Mouse (Mus musculus): Measurements from ENCODE around the gene Ints5. TPM values are rescaled to one million over a fixed set of nuclear protein-coding genes. Genes with fewer than 3 reads are reported as not detected.

The Ints5 gene
- polyA plus RNA-seq, 1 experiment from 2014 or later: 31.1 TPM

DNA sequence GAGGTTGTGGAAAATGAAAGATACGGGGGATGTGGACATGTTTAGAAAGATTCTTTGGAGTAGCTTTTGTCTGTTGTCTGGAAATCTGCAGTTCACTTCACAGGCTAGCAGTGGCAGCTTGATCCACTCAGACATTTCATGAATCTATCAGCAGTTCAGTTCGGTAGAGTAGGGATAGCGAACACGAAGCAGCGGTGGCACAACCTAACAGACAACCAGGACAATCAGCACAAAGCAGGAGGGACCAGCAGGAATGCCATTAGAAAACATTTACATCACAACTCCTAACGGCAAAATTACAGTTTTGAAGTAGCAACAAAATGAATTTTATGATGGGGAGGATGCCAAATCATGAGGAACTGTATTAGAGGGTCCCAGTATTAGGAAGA, 26.9 kb downstream of the Ints5 start:
- peaks cover 10% of the 10 kb centered on the region; the same call in 1 of the 2 replicates for H3K4me1 ChIP-seq (ENCODE audit: control insufficient read depth, insufficient read depth, low read length)
- no peaks in the 10 kb centered on the region for H3K27me3 ChIP-seq (ENCODE audit: control insufficient read depth, insufficient read depth, low read length)
- H3K9ac ChIP-seq (replicated peaks; ENCODE audit: low read length): peak overlapping the region; percentile 80; the same call in 1 of the 2 replicates
- 73% methylated on average over 6 of the region's 6 CpGs for WGBS
- no peaks in the 10 kb centered on the region for H3K9me3 ChIP-seq (ENCODE audit: control insufficient read depth, low read length)
- H3K4me3 ChIP-seq (replicated peaks; ENCODE audit: low read depth, low read length): peak overlapping the region; percentile 83
- peak overlapping the region; percentile 85 for H3K27ac ChIP-seq (replicated peaks; ENCODE audit: low read depth, low read length)
- peak overlapping the region; percentile 62 for H3K4me2 ChIP-seq (ENCODE audit: low read length)
- no peak for ATAC-seq (ENCODE audit: low FRiP score, low TSS enrichment)
- H3K36me3 ChIP-seq (ENCODE audit: control insufficient read depth, insufficient read depth, low read length): peaks cover 32% of the 10 kb centered on the region
- no peak for DNase-seq

DNA sequence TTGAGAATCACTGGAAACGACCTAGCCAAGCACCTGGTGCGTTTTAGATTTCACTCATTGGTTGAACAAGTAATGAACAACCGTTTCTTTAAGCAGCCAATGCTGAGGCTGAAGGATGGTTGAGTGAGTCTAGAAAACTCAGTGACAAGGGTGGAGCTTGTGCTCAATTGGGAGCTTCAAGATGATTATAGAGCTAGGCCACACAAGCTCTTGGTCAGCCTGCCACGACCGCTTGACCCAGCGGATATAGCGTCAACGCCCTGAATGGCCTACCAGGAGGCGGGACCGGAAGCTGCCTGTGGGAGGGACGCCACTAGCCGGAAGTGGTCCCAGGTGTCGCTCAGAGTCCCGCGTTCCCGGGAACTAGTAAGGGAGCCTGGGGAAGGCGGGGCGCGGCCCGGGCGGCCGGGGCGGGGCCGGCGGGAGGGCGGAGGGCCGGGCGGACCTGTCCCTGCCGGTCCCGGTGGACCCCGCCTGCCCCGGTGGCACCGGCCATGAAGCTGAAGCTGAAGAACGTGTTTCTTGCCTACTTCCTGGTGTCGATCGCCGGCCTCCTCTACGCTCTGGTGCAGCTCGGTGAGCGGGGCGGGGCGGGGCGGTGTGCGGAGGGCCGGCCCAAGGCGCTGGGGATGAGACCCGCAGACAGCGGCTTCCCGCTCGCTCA, 27.4 kb downstream of the Ints5 start, which contains the start of gene B3gat3:
TSS of gene B3gat3 (plus strand) at position 302 of the 664 bp plus-strand sequence.
- Histone ChIP-seq H3K27me3 (ENCODE audit: control insufficient read depth, insufficient read depth, low read length) (no peaks in the 10 kb centered on the region), H3K4me1 (ENCODE audit: control insufficient read depth, insufficient read depth, low read length) (peaks cover 10% of the 10 kb centered on the region; the same call in 1 of the 2 replicates), H3K36me3 (ENCODE audit: control insufficient read depth, insufficient read depth, low read length) (peaks cover 29% of the 10 kb centered on the region), H3K4me2 (ENCODE audit: low read length) (peak within 1 kb of the TSS; percentile 62), H3K4me3 (replicated peaks; ENCODE audit: low read depth, low read length) (peak within 1 kb of the TSS; percentile 83), H3K9me3 (ENCODE audit: control insufficient read depth, low read length) (no peaks in the 10 kb centered on the region), H3K27ac (replicated peaks; ENCODE audit: low read depth, low read length) (peak within 1 kb of the TSS; percentile 85), H3K9ac (replicated peaks; ENCODE audit: low read length) (peak within 1 kb of the TSS; percentile 80)
- 2% methylated on average over 50 of the region's 50 CpGs for WGBS
- peak; percentile 96 for ATAC-seq (ENCODE audit: low FRiP score, low TSS enrichment)
- DNase-seq: peak; percentile 95

DNA sequence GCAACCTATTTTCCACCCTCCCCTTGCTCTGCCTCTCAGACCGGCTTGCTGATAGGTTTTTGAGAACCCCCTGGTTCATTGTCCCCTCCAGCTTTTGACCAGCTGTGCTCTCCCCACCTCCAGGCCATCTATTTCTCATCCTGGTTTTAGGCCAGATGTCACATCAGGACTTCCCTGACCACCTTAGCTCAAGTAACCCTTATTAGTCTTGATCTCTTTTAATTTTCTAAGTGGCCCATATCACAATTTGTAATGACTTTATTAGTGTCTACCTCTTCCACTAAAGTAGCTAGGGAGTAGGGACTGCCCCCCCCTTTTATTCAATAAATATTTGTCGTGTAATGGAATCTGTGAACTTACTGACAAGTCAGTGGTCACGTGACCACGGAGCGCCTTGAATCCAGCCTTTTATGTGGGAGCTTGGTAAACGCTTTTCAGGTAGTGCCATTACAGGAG, 28.1 kb downstream of the Ints5 start:
- Histone ChIP-seq H3K9ac (replicated peaks; ENCODE audit: low read length) (peak overlapping the region; percentile 80), H3K27ac (replicated peaks; ENCODE audit: low read depth, low read length) (peak overlapping the region; percentile 85), H3K9me3 (ENCODE audit: control insufficient read depth, low read length) (no peaks in the 10 kb centered on the region), H3K36me3 (ENCODE audit: control insufficient read depth, insufficient read depth, low read length) (peaks cover 29% of the 10 kb centered on the region), H3K4me1 (ENCODE audit: control insufficient read depth, insufficient read depth, low read length) (peaks cover 10% of the 10 kb centered on the region; the same call in 1 of the 2 replicates), H3K4me2 (ENCODE audit: low read length) (peak overlapping the region; percentile 62), H3K4me3 (replicated peaks; ENCODE audit: low read depth, low read length) (peak overlapping the region; percentile 83), H3K27me3 (ENCODE audit: control insufficient read depth, insufficient read depth, low read length) (no peaks in the 10 kb centered on the region)
- ATAC-seq (ENCODE audit: low FRiP score, low TSS enrichment) (no peak; the same call in 1 of the 2 replicates), DNase-seq (peak; percentile 74)
- WGBS: 2% methylated on average over 6 of the region's 6 CpGs

DNA sequence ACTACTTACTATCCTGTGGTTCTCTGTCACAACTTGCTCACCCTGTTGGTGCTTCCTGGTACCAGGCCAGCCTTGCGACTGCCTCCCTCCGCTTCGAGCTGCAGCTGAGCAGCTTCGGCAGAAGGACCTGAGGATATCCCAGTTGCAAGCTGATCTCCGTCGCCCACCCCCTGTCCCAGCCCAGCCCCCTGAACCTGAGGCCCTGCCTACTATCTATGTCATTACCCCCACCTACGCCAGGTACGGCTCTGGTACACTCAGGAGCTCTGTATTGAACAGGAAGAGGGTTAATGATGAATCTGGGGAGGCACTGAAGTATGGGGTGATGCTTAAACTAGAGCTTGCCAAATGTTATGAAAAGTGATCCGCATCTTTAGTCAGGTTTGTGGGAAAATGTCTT, 28.9 kb downstream of the Ints5 start:
- Histone ChIP-seq H3K36me3 (ENCODE audit: control insufficient read depth, insufficient read depth, low read length) (peaks cover 29% of the 10 kb centered on the region), H3K4me3 (replicated peaks; ENCODE audit: low read depth, low read length) (peak overlapping the region; percentile 83; the same call in 1 of the 2 replicates), H3K4me2 (ENCODE audit: low read length) (peak overlapping the region; percentile 62), H3K4me1 (ENCODE audit: control insufficient read depth, insufficient read depth, low read length) (peaks cover 10% of the 10 kb centered on the region; the same call in 1 of the 2 replicates), H3K9ac (replicated peaks; ENCODE audit: low read length) (no peak overlapping the region), H3K9me3 (ENCODE audit: control insufficient read depth, low read length) (no peaks in the 10 kb centered on the region), H3K27me3 (ENCODE audit: control insufficient read depth, insufficient read depth, low read length) (no peaks in the 10 kb centered on the region), H3K27ac (replicated peaks; ENCODE audit: low read depth, low read length) (no peak overlapping the region)
- ATAC-seq (ENCODE audit: low FRiP score, low TSS enrichment) (no peak), DNase-seq (no peak)
- WGBS: 87% methylated on average over 9 of the region's 9 CpGs

DNA sequence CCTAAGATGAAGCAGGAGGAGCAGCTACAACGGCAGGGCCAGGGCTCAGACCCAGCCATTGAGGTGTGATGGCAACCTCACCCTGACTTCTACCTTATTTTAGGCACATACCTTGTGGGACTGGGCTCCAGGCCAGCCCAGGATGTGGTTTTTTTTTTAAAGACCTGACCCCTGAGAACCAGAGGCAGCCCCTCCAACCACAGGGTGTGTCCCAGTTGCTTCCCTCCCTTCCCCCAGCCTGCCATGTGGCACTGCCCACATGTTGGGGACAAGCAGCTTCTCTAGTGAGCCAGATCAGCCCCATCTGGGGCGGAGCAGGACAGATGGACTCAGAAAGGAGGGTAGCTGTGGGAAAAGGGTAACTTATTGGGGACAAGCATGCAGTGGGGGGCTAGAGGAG, 34.0 kb downstream of the Ints5 start:
- Histone ChIP-seq H3K4me2 (ENCODE audit: low read length) (no peak overlapping the region), H3K27ac (replicated peaks; ENCODE audit: low read depth, low read length) (no peak overlapping the region), H3K9ac (replicated peaks; ENCODE audit: low read length) (no peak overlapping the region), H3K27me3 (ENCODE audit: control insufficient read depth, insufficient read depth, low read length) (no peaks in the 10 kb centered on the region), H3K9me3 (ENCODE audit: control insufficient read depth, low read length) (no peaks in the 10 kb centered on the region), H3K36me3 (ENCODE audit: control insufficient read depth, insufficient read depth, low read length) (peaks cover 32% of the 10 kb centered on the region), H3K4me1 (ENCODE audit: control insufficient read depth, insufficient read depth, low read length) (peaks cover 11% of the 10 kb centered on the region), H3K4me3 (replicated peaks; ENCODE audit: low read depth, low read length) (no peak overlapping the region)
- no peak for ATAC-seq (ENCODE audit: low FRiP score, low TSS enrichment)
- DNase-seq: no peak
- 95% methylated on average over 2 of the region's 2 CpGs for WGBS

DNA sequence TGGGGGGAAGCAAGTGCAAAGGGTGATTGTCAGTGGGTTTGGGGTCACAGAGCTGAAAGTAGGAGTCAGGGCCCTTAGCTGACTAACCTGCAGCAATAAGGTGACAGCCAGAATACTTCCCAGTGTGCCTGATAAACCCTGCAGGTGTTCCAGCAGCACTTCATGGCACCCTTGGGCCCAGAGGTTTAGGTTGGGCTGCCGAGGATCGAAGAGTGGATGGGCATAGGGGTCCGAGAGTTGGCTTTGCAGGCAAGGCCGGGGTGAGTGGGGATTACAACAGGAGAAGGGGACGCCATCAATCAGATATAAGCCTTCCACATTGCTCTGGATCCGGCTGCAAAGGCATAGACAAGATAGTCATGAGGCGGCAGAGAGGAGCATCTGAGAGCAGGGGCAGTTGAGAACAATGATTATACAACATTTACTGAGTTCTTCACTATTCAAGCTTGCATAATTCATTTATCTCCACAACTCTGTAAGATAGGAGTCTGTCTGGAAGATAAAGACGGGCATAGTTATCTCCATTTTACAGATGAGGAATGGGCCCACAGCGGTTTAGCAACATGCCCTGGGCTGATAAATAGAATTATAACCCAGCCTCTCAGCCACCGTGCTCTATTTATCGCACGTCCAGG, 35.2 kb downstream of the Ints5 start:
- ATAC-seq (ENCODE audit: low FRiP score, low TSS enrichment) (no peak), DNase-seq (no peak)
- Histone ChIP-seq H3K4me2 (ENCODE audit: low read length) (no peak overlapping the region), H3K9me3 (ENCODE audit: control insufficient read depth, low read length) (no peaks in the 10 kb centered on the region), H3K4me1 (ENCODE audit: control insufficient read depth, insufficient read depth, low read length) (peaks cover 11% of the 10 kb centered on the region), H3K27ac (replicated peaks; ENCODE audit: low read depth, low read length) (no peak overlapping the region), H3K4me3 (replicated peaks; ENCODE audit: low read depth, low read length) (no peak overlapping the region), H3K9ac (replicated peaks; ENCODE audit: low read length) (no peak overlapping the region), H3K36me3 (ENCODE audit: control insufficient read depth, insufficient read depth, low read length) (peaks cover 32% of the 10 kb centered on the region), H3K27me3 (ENCODE audit: control insufficient read depth, insufficient read depth, low read length) (no peaks in the 10 kb centered on the region)
- WGBS: 87% methylated on average over 12 of the region's 12 CpGs

DNA sequence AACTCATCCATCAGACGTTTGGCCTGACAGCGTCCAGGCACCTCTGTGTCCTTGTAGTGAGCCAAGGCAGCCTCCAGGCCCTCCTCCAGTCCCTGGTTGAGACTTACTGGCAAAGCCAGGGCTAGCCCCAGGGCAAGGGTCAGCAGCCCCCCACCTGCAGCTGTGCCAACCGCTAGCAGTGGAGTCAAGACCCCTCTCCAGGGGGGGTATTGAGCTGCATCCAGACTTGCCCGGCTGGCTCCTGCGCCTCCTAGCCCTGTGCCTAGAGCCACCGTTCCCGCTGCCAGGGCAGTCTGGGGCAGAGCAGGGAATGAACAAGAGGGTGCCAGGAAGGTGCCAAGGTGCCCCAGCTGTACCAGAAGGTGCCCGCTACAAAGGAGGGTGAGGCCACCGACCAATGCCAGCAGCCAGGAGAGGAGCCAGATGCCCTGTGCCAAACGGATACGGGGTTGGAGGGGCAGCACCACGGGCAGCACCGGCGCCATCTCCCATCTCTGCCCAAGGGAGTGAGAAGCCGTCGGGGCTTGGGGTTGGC, 36.0 kb downstream of the Ints5 start:
- Histone ChIP-seq H3K27me3 (ENCODE audit: control insufficient read depth, insufficient read depth, low read length) (no peaks in the 10 kb centered on the region), H3K4me1 (ENCODE audit: control insufficient read depth, insufficient read depth, low read length) (peaks cover 11% of the 10 kb centered on the region), H3K36me3 (ENCODE audit: control insufficient read depth, insufficient read depth, low read length) (peaks cover 34% of the 10 kb centered on the region), H3K4me3 (replicated peaks; ENCODE audit: low read depth, low read length) (peak overlapping the region; percentile 51), H3K4me2 (ENCODE audit: low read length) (peak overlapping the region; percentile 71), H3K9ac (replicated peaks; ENCODE audit: low read length) (peak overlapping the region; percentile 65), H3K9me3 (ENCODE audit: control insufficient read depth, low read length) (no peaks in the 10 kb centered on the region), H3K27ac (replicated peaks; ENCODE audit: low read depth, low read length) (no peak overlapping the region)
- ATAC-seq (ENCODE audit: low FRiP score, low TSS enrichment): peak; percentile 38; the same call in 1 of the 2 replicates
- DNase-seq: no peak
- 19% methylated on average over 16 of the region's 16 CpGs for WGBS

DNA sequence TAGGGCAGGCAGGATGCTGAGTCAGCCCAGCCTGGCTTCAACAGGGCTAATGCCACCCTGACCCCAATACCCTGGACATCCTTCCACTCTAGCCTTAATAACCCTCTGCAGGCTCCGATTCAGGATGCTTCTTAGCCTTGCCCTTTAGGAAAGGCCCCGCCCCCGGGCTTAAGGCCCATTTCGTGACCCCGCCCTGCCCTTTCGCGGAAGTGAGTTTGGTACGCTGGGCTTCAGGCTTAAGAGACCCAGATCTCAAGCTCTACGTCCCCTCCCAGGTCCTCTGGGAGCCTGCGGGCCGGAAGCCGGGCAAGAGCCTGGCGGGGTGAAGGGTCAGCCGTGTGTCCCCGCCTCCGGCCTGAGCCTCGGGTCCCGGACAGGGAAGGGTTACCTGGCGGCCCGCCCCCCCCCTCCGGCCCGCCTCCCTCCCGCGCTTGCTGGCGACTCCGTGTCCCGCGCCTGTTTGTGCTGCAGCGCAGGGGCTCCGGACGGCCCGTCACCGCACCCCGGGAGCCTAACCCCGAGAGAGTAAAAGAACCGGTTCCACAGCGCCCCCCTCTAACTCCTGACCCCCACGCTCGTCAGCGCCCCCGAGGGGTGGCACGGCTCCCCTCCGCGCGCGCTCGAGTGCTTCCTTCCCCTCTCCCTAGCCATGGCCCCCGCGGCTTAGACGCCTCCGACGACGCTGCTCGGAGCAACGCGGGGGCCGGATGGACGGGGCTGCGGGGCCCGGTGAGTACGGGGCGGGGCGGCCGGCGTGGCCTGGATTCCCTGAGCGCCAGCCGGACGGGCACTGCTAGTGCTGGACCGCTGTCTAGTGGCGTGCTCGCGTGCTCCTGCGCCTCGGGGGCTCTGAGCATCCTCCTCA, 36.7 kb downstream of the Ints5 start, which contains the start of the genes Rom1 and Eml3:
TSS of gene Rom1 (minus strand) at position 133 of the 865 bp plus-strand sequence.
TSS of gene Eml3 (plus strand) at position 329 of the 865 bp plus-strand sequence.
- DNase-seq: peak; percentile 64
- WGBS: under 1% methylated on average over 70 of the region's 74 CpGs
- Histone ChIP-seq H3K9me3 (ENCODE audit: control insufficient read depth, low read length) (no peaks in the 10 kb centered on the region), H3K9ac (replicated peaks; ENCODE audit: low read length) (peak within 1 kb of the TSS; percentile 65), H3K4me3 (replicated peaks; ENCODE audit: low read depth, low read length) (peak within 1 kb of the TSS; percentile 51), H3K27me3 (ENCODE audit: control insufficient read depth, insufficient read depth, low read length) (no peaks in the 10 kb centered on the region), H3K4me2 (ENCODE audit: low read length) (peak within 1 kb of the TSS; percentile 71), H3K36me3 (ENCODE audit: control insufficient read depth, insufficient read depth, low read length) (peaks cover 35% of the 10 kb centered on the region), H3K27ac (replicated peaks; ENCODE audit: low read depth, low read length) (no peak within 1 kb of the TSS), H3K4me1 (ENCODE audit: control insufficient read depth, insufficient read depth, low read length) (peaks cover 11% of the 10 kb centered on the region)
- peak; percentile 62 for ATAC-seq (ENCODE audit: low FRiP score, low TSS enrichment)

Measured in midbrain, embryonic 14.5 days (tissue).